ENCODE assay signal across 22 mouse cellular contexts in genomic region chr1:70551839-70552238, GRCm38 (mm10).
"Had no signal": no experiment of that assay in that cellular context is flagged by ENCODE, and none has a peak within 500 bp of the region (broad histone marks: within the 10 kb centered on the region; RNA-seq: fewer than 3 reads in every experiment).

No protein-coding gene starts in this region.

- H3K27me3 ChIP-seq: limb, embryonic 12.5 days; limb, embryonic 15.5 days; neural tube, embryonic 13.5 days had no signal

- H3K36me3 ChIP-seq: limb, embryonic 12.5 days; limb, embryonic 15.5 days; neural tube, embryonic 13.5 days had no signal

- H3K4me2 ChIP-seq: limb, embryonic 12.5 days; limb, embryonic 15.5 days; liver, embryonic 11.5 days; lung, embryonic 14.5 days; neural tube, embryonic 13.5 days had no signal

- ATAC-seq: liver, postnatal 0 days; lung, postnatal 0 days had no signal

- DNase-seq: kidney, adult 18-20 months; kidney, adult 9 months; kidney, postnatal 14 days; kidney, postnatal 4 days; left cerebral cortex, postnatal 4 days; liver, postnatal 0 days; lung, embryonic 14.5 days; right cerebral cortex, adult 18-20 months; right cerebral cortex, postnatal 14 days; right cerebral cortex, postnatal 4 days; thymus, adult 2 months; thymus, postnatal 14 days; thymus, postnatal 4 days had no signal

- H3K4me3 ChIP-seq: limb, embryonic 12.5 days; limb, embryonic 15.5 days; myocyte; neural tube, embryonic 13.5 days had no signal

- H3K9me3 ChIP-seq: limb, embryonic 12.5 days; limb, embryonic 15.5 days; neural tube, embryonic 13.5 days had no signal

- H3K9ac ChIP-seq: limb, embryonic 12.5 days; limb, embryonic 15.5 days; liver, embryonic 14.5 days; liver, postnatal 0 days; lung, embryonic 14.5 days; neural tube, embryonic 13.5 days had no signal

- H3K4me1 ChIP-seq: limb, embryonic 12.5 days; limb, embryonic 15.5 days; neural tube, embryonic 13.5 days had no signal

- H3K27ac ChIP-seq: limb, embryonic 12.5 days; limb, embryonic 15.5 days; liver, embryonic 14.5 days; macrophage; neural tube, embryonic 13.5 days; stomach, postnatal 0 days had no signal
